Mouse (Mus musculus) heart, postnatal 0 days (tissue): Measurements from ENCODE around the gene Syt12. TPM values are rescaled to one million over a fixed set of nuclear protein-coding genes. Genes with fewer than 3 reads are reported as not detected.

ENCODE experiments used
- ATAC-seq: fragments of 200-750 bp; cut with Nextera tagmentation; 2 replicates; pipeline ENCODE4 v1.8.0; 2017; ENCODE audit warnings: low read depth, moderate number of reproducible peaks, moderate library complexity; ENCODE audit not compliant: insufficient read depth
- DNase-seq: peaks from one replicate; pipeline ENCODE4 v3.0.0-alpha.2; 2016; ENCODE audit warnings: low spot score
- H3K27ac ChIP-seq: fragments of 300-500 bp; sonication (generic); 2 replicates; pipeline ENCODE4 v1.5.1; 2014; ENCODE audit warnings: low read depth, mild to moderate bottlenecking
- H3K27me3 ChIP-seq: fragments of 300-500 bp; sonication (generic); 2 replicates; pipeline ENCODE4 v1.6.1; 2014; ENCODE audit warnings: low read length, mixed read lengths; ENCODE audit not compliant: control insufficient read depth, insufficient read depth
- H3K36me3 ChIP-seq: fragments of 300-500 bp; sonication (generic); replicated peaks from 2 replicates; pipeline ENCODE4 v1.6.1; 2014; ENCODE audit warnings: low read length, mixed read lengths; ENCODE audit not compliant: control insufficient read depth, insufficient read depth
- H3K4me1 ChIP-seq: fragments of 300-500 bp; sonication (generic); 2 replicates; pipeline ENCODE4 v1.6.1; 2014; ENCODE audit warnings: antibody characterized with exemption; ENCODE audit not compliant: control insufficient read depth, insufficient read depth
- H3K4me2 ChIP-seq: fragments of 300-500 bp; sonication (generic); 2 replicates; pipeline ENCODE4 v1.6.1; 2014; ENCODE audit warnings: low read depth, mild to moderate bottlenecking, low read length, moderate library complexity
- H3K4me3 ChIP-seq: fragments of 300-500 bp; sonication (generic); 2 replicates; pipeline ENCODE4 v1.5.1; 2014; ENCODE audit warnings: low read depth, low read length
- H3K9ac ChIP-seq: fragments of 300-500 bp; sonication (generic); replicated peaks from 2 replicates; pipeline ENCODE4 v1.6.1; 2014; ENCODE audit warnings: low read depth, low read length, mixed read lengths
- H3K9me3 ChIP-seq: fragments of 300-500 bp; sonication (generic); replicated peaks from 2 replicates; pipeline ENCODE4 v1.6.1; 2016; ENCODE audit warnings: low read length; ENCODE audit not compliant: control insufficient read depth
- CTCF ChIP-seq: IDR thresholded peaks from 2 replicates; pipeline ENCODE4 v1.5.1; 2016; ENCODE audit warnings: antibody characterized with exemption, control low read depth, low read depth
- EP300 ChIP-seq: IDR thresholded peaks from 2 replicates; pipeline ENCODE4 v1.6.1; 2016; ENCODE audit warnings: antibody characterized with exemption, low read depth
- WGBS: fragments of 180-500 bp; shearing (Covaris S2); extraction: QIAGEN DNeasy Blood & Tissue Kit; methylation state at CpG from one replicate; pipeline ENCODE4 v1.1.7; 2014; 5-methylcytosine and 5-hydroxymethylcytosine counted together
- polyA plus RNA-seq: library from polyadenylated mRNA; unstranded; fragments of >200 nt; fragmentation: Nextera tagmentation; extraction: Ambion mirVana; gene quantifications from 2 replicates; pipeline ENCODE4 v1.2.1, GENCODE M21; 2015
- total RNA-seq: library from RNA; depleted of rRNA; stranded (reverse); fragments of >200 nt; gene quantifications from 2 replicates; pipeline ENCODE4 v1.2.3, GENCODE M21; 2014; ENCODE audit warnings: low replicate concordance

Syt12 gene
- total and polyA plus RNA-seq, 2 experiments from 2014 or later, result 0.46 to 2.8 TPM

DNA sequence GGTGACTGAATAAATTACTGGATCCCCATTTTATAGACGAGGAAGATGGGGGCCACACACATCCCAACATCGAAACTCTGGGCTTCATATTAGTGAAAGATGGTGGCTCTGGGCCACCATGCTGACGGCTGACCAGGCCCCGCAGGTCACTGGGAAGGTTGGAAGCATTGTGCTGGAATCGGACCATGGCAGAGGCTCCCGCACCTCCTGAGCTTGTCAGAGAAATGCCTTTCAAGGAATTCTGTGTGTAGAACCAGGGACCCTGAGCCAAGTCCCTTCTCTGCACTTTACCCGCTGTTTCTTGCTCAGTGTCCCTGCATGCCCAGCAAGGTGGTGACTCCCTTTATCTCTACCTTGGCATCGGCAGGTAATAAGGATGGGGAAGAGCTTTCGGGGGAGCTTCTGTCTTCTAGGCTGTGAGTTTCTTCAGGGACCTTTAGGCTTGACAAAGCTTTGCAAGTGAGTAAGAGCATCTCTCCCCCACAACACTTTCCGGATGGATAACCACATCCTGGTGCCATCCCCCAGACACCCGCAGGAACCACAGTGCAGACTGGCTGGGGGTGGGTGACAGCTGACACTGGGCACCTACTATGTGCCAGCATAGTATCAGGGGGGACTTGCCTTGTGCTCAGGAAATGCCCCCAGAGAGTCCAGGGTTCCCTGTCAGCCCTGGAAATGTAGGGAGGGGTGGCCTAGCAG is 1.9 kb downstream of the Syt12 start:
- TF ChIP-seq CTCF (no peak), EP300 (no peak)
- no peak for DNase-seq
- 72% methylated on average over 11 of the region's 11 CpGs for WGBS
- Histone ChIP-seq H3K4me1 (peaks cover 10% of the 10 kb centered on the region), H3K27me3 (peaks cover 32% of the 10 kb centered on the region), H3K36me3 (no peaks in the 10 kb centered on the region), H3K9ac (no peak overlapping the region), H3K27ac (no peak overlapping the region), H3K4me3 (no peak overlapping the region), H3K4me2 (no peak overlapping the region), H3K9me3 (no peaks in the 10 kb centered on the region)
- no peak for ATAC-seq

- WGBS, result 53% methylated on average over 3 of the region's 3 CpGs
- H3K36me3 ChIP-seq, result no peaks in the 10 kb centered on the region
- DNase-seq (no peak), ATAC-seq (no peak)
- H3K4me2 ChIP-seq, result no peak overlapping the region
- peaks cover 32% of the 10 kb centered on the region for H3K27me3 ChIP-seq
- no peak overlapping the region for H3K4me3 ChIP-seq
- H3K27ac ChIP-seq, result no peak overlapping the region
- H3K9me3 ChIP-seq, result no peaks in the 10 kb centered on the region
- peaks cover 10% of the 10 kb centered on the region for H3K4me1 ChIP-seq
- H3K9ac ChIP-seq, result no peak overlapping the region
- TF ChIP-seq CTCF (no peak), EP300 (no peak)
These were observed 2.5 kb downstream of the Syt12 start for GRCm38 (mm10) chr19:4474739-4475138.

- H3K9ac ChIP-seq, result no peak overlapping the region
- H3K27me3 ChIP-seq, result peaks cover 32% of the 10 kb centered on the region
- no peak overlapping the region for H3K27ac ChIP-seq
- DNase-seq (no peak), ATAC-seq (no peak)
- no peak overlapping the region for H3K4me2 ChIP-seq
- H3K4me3 ChIP-seq, result no peak overlapping the region
- H3K36me3 ChIP-seq, result no peaks in the 10 kb centered on the region
- H3K4me1 ChIP-seq, result peaks cover 10% of the 10 kb centered on the region
- H3K9me3 ChIP-seq, result no peaks in the 10 kb centered on the region
- WGBS, result 75% methylated on average over 5 of the region's 5 CpGs
- TF ChIP-seq CTCF, result no peak
- TF ChIP-seq EP300, result no peak
These were observed 3.7 kb downstream of the Syt12 start for GRCm38 (mm10) chr19:4473549-4473948.

DNA sequence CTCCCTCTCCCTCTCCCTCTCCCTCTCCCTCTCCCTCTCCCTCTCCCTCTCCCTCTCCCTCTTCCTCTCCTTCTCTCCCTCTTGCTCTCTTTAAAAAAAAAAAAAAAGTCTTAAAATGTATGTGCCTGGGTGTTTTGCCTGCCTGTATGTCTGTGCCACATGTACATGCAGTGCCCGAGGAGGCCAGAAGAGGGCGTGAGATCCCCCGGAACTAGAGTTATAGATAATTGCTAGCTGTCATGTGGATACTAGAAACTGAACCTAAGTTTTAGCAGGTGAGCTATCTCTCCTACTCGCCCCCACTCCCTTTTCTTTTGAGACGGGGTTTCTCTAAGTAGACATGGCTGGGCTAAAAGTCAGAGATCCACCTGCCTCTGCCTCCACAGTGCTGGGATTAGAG is 8.9 kb downstream of the Syt12 start:
- WGBS, result 30% methylated on average over 5 of the region's 5 CpGs
- no peak for TF ChIP-seq EP300
- 0 out of 2 replicates have a peak, but pooled peaks have one; percentile 7 for TF ChIP-seq CTCF
- ATAC-seq (no peak), DNase-seq (no peak)
- Histone ChIP-seq H3K27ac (no peak overlapping the region), H3K4me3 (no peak overlapping the region), H3K9me3 (no peaks in the 10 kb centered on the region), H3K36me3 (no peaks in the 10 kb centered on the region), H3K4me1 (no peaks in the 10 kb centered on the region), H3K9ac (no peak overlapping the region), H3K27me3 (no peaks in the 10 kb centered on the region), H3K4me2 (no peak overlapping the region)

- DNase-seq (no peak), ATAC-seq (no peak)
- no peaks in the 10 kb centered on the region for H3K4me1 ChIP-seq
- H3K9ac ChIP-seq, result no peak overlapping the region
- no peak overlapping the region for H3K4me3 ChIP-seq
- no peaks in the 10 kb centered on the region for H3K9me3 ChIP-seq
- H3K36me3 ChIP-seq, result no peaks in the 10 kb centered on the region
- no peaks in the 10 kb centered on the region for H3K27me3 ChIP-seq
- H3K4me2 ChIP-seq, result no peak overlapping the region
- no peak for TF ChIP-seq EP300
- TF ChIP-seq CTCF, result no peak
- 73% methylated on average over 4 of the region's 4 CpGs for WGBS
- H3K27ac ChIP-seq, result no peak overlapping the region
These were observed 12.6 kb downstream of the Syt12 start for GRCm38 (mm10) chr19:4464666-4465065.

GRCm38 (mm10) chr19:4461981-4462380 is 15.3 kb downstream of the Syt12 start:
- Histone ChIP-seq H3K4me1 (no peaks in the 10 kb centered on the region), H3K4me2 (no peak overlapping the region), H3K27me3 (no peaks in the 10 kb centered on the region), H3K9ac (no peak overlapping the region), H3K9me3 (no peaks in the 10 kb centered on the region), H3K4me3 (no peak overlapping the region), H3K27ac (no peak overlapping the region), H3K36me3 (no peaks in the 10 kb centered on the region)
- WGBS, result 69% methylated on average over 8 of the region's 8 CpGs
- ATAC-seq, result no peak
- DNase-seq, result no peak
- TF ChIP-seq CTCF, result no peak
- no peak for TF ChIP-seq EP300
